Comparison of ENCODE assay signal across 9 mouse cellular contexts in the genomic region with DNA sequence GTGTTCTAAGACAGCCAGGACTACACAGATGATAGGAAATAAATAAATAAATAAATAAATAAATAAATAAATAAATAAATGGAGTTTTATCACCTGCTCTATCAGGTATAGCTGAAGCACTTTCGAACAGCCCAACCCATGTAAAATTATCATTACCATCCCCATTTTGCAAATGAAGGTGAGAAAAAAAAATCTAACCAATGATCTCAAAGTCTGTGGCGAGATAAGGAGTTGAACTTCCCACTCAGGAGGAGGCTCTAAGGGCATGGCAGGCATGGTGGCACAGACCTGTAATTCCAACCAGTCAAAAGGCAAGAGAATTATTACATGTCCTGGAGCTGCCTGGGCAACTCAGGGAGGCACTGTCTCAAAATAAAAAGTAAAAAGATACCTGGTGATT.
A peak's percentile ranks its signal among the peaks of the same experiment; 100 is the strongest.
DNase-seq lines count a peak whose midpoint lies in the region; ATAC-seq and TF ChIP-seq lines count a peak whose summit lies in the region.
"Had no signal": no experiment of that assay in that cellular context is flagged by ENCODE, and none has a peak within 500 bp of the region (broad histone marks: within the 10 kb centered on the region; RNA-seq: fewer than 3 reads in every experiment).

No protein-coding gene starts in this region.

- DNase-seq in G1E (ENCODE audit: low spot score) (no peak), MEL (ENCODE audit: low read depth, low spot score) (no peak)
- no peak for DNase-seq in embryo, embryonic 11 days
- DNase-seq: adrenal gland, adult 8-10 months had no signal

- no peak for TF ChIP-seq EP300 in MEL (IDR thresholded peaks at IDR 0.05; ENCODE audit: low read depth in 1 of 2, low read length in 2 of 2)

- H3K36me3 ChIP-seq in G1E (replicated peaks) (peaks cover 17% of the 10 kb centered on the region), MEL (ENCODE audit: control insufficient read depth in 1 of 2, insufficient read depth in 2 of 2, low read length in 2 of 2) (peaks cover 0 to 28% of the 10 kb centered on the region in 2 experiments; a peak in 2 of 4 replicates)
- no peaks in the 10 kb centered on the region for H3K36me3 ChIP-seq in neural tube, embryonic 15.5 days

- no peak overlapping the region for H3K4me2 ChIP-seq in neural tube, embryonic 15.5 days

- no peak overlapping the region for H3K9ac ChIP-seq in MEL (ENCODE audit: control insufficient read depth, low read depth, low read length, poor library complexity, severe bottlenecking)
- no peak overlapping the region for H3K9ac ChIP-seq in neural tube, embryonic 15.5 days (replicated peaks)

- H3K27ac ChIP-seq in MEL (ENCODE audit: control insufficient read depth, low read depth, low read length) = peak overlapping the region; percentile 13
- H3K27ac ChIP-seq in neural tube, embryonic 15.5 days (replicated peaks) = no peak overlapping the region

- 97% methylated on average over 2 of the region's 2 CpGs for WGBS in neural tube, embryonic 15.5 days

- no peak for TF ChIP-seq RAD21 in MEL (IDR thresholded peaks at IDR 0.05; ENCODE audit: low read depth, low read length)

- no peak for ATAC-seq in G1E (ENCODE audit: extremely low read depth, insufficient number of reproducible peaks, low FRiP score, poor library complexity, severe bottlenecking)
- no peak for ATAC-seq in neural tube, embryonic 15.5 days (ENCODE audit: low FRiP score)
- ATAC-seq: activated CD4-positive, CD25-positive, alpha-beta regulatory T cell, adult 4 months; CD4-positive, CD25-positive, alpha-beta regulatory T cell, adult 4 months had no signal

- H3K4me1 ChIP-seq in G1E (ENCODE audit: insufficient read depth, low read depth, low read length) (peaks cover 46% of the 10 kb centered on the region), MEL (ENCODE audit: control insufficient read depth in 1 of 2, insufficient read depth in 2 of 2, low read length in 2 of 2) (peaks cover 15 to 31% of the 10 kb centered on the region in 2 experiments)
- peaks cover 16% of the 10 kb centered on the region for H3K4me1 ChIP-seq in neural tube, embryonic 15.5 days

- H3K9me3 ChIP-seq in G1E (replicated peaks) (no peaks in the 10 kb centered on the region), MEL (replicated peaks; ENCODE audit: insufficient read depth, low read length) (no peaks in the 10 kb centered on the region)
- H3K9me3 ChIP-seq in neural tube, embryonic 15.5 days (replicated peaks) = no peaks in the 10 kb centered on the region

- H3K27me3 ChIP-seq in G1E (ENCODE audit: insufficient read depth, low read length) = no peaks in the 10 kb centered on the region
- no peaks in the 10 kb centered on the region for H3K27me3 ChIP-seq in MEL (ENCODE audit: control insufficient read depth in 1 of 2, insufficient read depth in 2 of 2, low read length in 2 of 2)
- H3K27me3 ChIP-seq in neural tube, embryonic 15.5 days (replicated peaks) = no peaks in the 10 kb centered on the region
- H3K27me3 ChIP-seq: CH12.LX, Patski had no signal

- H3K4me3 ChIP-seq in G1E (ENCODE audit: low read depth, low read length) = peak overlapping the region; percentile 35; the same call in 1 of the 2 replicates
- H3K4me3 ChIP-seq in MEL (ENCODE audit: control insufficient read depth in 1 of 2, insufficient read depth in 1 of 2, low read depth in 2 of 2, low read length in 2 of 2) = peak overlapping the region in 1 of 2 experiments; percentile 2; a peak in 1 of 4 replicates
- H3K4me3 ChIP-seq in neural tube, embryonic 15.5 days (replicated peaks) = no peak overlapping the region

- H3K79me2 ChIP-seq in MEL (ENCODE audit: control insufficient read depth, insufficient read depth, low read length, poor library complexity) = no peaks in the 10 kb centered on the region

- TF ChIP-seq POLR2A in MEL (IDR thresholded peaks at IDR 0.05; ENCODE audit: control insufficient read depth in 1 of 2, insufficient read depth in 1 of 2, low read depth in 1 of 2, low read length in 2 of 2, poor library complexity in 1 of 2) = no peak

- no peak for TF ChIP-seq CTCF in G1E (IDR thresholded peaks at IDR 0.05; ENCODE audit: low read depth, low read length)
- TF ChIP-seq CTCF in MEL (IDR thresholded peaks at IDR 0.05 in 2 of 3, conservative IDR thresholded peaks at IDR 0.05 in 1 of 3; ENCODE audit: control insufficient read depth in 1 of 3, insufficient read depth in 1 of 3, low read depth in 2 of 3, low read length in 3 of 3, poor library complexity in 1 of 3, severe bottlenecking in 1 of 3) = no peak

TF ChIP-seq in MEL, 35 proteins besides CTCF, POLR2A, EP300 and RAD21:
- TF ChIP-seq GATA1 (IDR thresholded peaks at IDR 0.05; ENCODE audit: low read depth, low read length) = peak; percentile 85
- no peak for TF ChIP-seq GABPA (IDR thresholded peaks at IDR 0.05; ENCODE audit: low read depth, low read length)
- peak; percentile 84 for TF ChIP-seq ZNF384 (IDR thresholded peaks at IDR 0.05; ENCODE audit: low read depth, low read length)
TF ChIP-seq in MEL: peak in this region for 2.
